Mouse (Mus musculus): ENCODE measurements around the gene Btbd11.

Gene Btbd11

DNA sequence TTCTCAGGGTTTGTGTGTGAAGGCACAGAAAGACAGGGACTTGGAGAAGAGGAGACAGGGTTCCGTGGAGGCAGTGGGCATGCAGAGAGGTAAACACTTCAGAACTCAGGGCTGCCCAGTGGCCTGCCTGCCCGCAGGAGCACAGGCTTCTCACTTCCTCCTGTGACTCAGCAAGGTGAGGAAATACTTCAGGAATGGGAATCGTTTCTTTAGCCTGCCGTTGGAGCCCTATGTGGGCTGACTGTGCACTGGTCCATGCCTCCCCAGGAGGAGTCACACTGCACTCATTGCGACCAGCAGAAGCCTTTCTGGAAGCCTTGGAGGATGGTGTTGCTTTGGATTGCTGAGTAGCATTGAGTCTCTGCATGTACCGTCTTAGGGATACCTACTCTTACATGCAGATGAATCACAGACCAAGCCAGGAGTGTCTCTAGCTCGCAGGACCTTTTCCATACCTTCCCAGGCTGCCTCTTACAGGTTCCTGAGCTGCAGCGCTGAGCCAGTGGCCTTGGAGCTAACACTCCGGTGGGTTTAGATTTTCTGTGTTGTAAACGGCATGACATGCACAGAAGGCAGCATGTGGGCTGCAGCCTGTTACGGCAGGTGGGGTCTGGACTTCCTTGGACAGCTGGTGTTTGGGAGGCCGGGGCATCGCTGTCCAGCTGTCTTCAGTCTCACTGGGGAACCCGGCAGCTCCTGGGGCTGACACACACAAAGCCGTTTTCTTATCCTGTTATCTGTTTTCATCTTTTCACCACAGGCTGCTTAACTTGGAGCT, 34.4 kb downstream of the Btbd11 start:
- DNase-seq (ENCODE audit: low spot score in 2 of 2), result peak; percentile 36 to 49

DNA sequence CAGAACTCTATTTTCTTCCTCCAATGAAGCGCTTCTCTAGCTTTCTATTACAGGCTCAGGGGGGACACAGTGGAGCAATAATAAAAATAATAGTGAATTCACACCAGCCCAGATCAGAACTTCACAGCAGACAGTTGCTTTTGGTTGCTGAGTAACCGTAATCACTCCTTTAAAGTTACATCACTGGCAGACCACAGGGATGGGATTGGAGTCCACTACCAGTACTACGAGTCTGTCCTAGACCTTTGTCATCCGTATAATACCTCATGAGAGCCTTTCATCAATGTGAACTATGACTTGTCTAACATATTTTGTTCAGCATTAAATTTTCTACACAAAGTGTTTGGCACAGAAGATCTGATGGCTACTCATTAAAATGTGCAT, 35.0 kb downstream of the Btbd11 start:
- no peak for DNase-seq (ENCODE audit: low spot score in 2 of 2)

DNA sequence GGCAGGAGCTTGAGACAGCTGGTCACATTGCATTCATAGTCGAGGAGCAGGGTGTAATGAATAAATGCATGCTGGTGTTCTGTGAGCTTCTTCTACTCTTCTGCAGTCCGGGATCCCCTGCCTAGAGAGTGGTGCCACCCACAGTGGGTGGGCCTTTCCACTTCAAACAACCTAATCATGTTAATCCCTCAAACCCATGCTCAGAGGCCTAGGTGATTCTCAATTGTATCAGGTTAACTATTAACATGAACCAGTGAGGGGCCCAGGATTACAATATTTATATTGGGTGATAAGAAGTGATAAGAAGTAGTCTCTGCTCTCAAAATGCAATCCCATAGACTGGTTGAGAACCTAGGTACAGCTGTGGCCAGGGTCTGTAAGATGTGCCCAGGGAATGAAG, 39.1 kb downstream of the Btbd11 start:
- DNase-seq (ENCODE audit: low spot score in 2 of 2), result no peak

DNA sequence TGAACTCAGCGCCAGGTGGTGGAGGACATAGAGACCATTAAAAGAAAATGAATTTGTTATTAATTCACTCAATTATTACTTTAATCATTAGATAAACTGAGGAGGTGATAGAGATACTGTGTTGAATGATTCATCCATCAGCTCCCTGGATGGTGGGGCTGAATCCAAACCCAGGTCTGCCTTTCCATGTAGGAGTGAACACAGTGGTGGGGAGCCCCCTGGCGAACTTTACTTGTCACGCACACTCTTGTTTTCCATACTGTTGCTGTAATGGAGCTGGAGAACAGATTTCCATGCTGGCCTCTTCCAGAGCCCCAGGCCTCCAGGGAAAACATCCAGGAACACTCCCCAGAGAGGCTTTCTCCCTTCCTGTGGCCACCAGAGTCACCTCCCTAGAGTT, 50.6 kb downstream of the Btbd11 start:
- no peak for DNase-seq (ENCODE audit: low spot score in 2 of 2)

DNA sequence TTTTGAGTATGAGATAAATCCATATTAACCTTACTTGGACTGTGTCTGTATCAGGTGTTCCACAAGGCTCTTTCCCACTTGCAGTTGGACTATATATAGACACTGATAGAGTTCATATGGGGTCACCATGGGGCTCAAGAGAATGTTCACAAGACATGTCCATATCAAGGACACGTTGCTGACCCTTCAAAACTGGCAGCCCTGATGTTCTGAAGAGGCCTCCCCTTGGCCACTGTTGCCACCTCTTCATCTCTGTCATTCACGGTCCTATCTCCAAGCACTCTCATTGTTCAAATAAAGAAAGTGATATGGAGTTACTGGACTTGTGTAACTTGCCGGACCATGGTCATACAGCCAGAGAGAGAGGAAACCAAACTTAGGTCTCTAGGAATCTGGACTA, 56.8 kb downstream of the Btbd11 start:
- no peak for DNase-seq (ENCODE audit: low spot score in 2 of 2)

DNA sequence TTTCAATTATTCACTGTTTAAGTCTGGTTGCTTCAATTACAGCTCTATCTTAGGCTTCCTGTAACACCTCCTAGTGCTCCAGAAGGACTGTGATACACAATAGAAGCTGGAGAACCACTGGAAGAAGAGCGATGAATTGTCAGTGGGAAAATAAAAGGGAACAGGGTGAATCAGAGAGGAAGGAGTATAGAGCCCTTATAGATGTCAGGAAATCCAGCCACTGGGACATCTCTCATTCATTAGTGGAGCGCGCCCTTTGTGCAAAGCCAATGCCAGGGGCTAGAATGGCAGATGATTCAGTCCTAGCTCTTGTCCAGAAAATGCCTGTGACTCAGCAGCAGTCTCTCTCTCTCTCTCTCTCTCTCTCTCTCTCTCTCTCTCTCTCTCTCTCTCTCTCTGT, 59.3 kb downstream of the Btbd11 start:
- DNase-seq (ENCODE audit: low spot score in 2 of 2), result no peak

DNA sequence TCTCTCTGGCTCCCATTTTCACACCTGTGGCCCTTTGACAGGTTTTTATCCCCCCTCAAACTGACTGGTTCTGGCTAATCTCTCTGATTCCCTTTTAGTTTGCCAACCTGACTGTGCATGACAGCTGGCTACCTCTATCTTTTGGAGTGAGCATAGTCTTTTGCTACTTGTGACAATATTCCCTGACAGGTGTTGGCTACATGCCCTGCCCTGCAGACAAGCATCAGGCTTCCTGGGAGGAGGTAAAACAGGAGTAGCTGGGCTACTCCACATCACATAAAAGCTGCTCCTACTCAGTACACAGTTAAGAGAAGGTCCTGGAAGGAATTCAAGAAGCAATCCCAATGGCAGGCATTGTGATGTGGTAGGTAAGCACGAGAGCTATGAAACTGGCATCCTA, 60.1 kb downstream of the Btbd11 start:
- no peak for DNase-seq (ENCODE audit: low spot score in 2 of 2)

DNA sequence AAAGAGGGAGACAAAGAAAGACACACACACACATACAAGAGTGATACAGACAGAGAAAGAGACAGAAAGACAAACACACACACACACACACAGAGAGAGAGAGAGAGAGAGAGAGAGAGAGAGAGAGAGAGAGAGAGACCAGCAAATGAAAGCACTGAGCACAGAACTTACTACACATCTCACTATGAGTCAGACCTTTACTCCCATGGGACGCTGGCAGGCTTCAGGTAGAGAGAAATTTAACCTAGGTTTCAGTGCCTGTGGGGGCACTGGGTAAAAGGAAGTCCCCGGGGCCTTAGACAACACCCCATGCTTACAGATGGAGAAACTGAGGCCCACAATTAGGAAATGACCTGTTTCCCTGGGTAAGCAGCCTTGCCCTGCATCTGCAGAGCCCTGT, 61.3 kb downstream of the Btbd11 start:
- DNase-seq (ENCODE audit: low spot score in 2 of 2), result no peak

DNA sequence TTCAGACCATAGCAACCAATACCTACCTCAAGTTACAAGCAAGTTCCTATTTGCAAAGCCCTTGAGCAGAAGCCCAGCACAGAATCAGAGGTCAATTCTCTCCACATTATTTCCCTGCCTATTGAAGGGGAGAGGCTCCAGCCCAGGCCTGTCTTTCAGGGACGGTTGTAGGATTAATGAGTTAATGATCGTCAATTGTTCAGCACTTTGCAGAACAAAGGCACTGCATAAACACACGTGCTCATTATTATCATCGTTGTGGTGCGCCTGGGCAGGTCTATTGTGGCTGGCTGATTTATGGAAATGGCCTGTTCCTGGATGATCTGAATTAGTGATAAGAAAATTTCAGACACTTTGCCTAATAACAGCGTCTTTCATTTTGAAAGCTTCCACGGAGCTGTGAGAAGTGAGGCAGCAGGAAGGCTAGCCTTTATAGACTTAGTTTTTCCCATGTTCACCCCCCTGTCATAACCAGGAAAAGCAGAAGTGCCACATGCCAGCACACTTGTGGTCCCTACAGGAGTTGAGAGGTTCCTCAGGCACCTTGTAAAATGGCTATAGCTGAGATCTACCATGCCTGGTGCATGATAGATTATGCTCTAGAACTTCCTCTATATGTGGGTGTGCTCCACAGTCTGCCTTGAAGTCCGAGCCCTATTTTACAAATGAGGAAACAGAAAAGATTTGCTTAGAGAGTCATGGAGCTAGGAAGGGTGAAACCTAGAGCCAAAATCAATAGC, 65.2 kb downstream of the Btbd11 start:
- no peak for DNase-seq (ENCODE audit: low spot score in 2 of 2)

DNA sequence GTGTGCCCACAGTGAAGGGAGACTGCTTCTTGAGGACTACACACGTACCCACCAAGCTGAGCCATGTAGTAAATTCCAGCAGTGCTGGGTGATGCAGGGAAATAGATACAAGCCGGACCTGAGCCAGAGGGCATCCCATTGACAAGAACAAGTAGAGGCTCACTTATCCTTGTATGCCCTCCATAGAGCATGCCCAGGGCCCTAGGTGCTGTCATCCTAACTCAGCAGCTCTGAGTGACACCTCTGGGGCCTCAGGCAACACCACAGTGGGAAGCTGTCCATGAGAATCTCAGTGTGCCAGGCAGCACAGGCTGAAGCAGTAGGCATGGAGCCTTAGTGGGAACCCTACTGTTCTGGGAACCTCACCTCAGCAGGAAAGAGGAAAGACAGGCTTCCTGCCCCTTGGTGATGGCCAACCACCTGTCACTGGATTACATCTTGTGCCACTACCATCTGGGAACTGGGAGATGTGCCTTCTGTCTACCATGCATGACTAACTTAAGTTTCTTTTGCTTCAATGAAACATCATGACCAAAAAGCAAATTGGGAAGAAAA, 66.7 kb downstream of the Btbd11 start:
- no peak for DNase-seq (ENCODE audit: low spot score in 2 of 2)

DNA sequence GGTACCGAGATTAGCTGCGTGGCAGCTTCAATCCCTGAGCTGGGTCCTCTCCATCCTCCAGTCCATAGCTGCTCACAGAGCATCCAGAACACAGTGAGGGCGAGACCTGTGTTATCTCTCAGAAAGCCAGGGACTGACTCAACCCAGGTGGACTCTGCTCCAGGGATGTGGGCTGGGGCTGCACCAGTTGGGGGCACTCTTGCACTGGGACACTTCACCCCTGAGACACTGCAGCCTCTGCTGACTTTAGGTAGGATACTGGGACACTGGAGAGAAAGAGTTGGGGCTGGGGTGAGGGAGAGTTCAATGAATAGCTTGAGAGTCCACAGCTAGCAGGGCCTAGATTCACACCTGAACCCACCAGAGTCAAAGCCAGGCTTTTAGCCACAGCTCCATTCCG, 69.4 kb downstream of the Btbd11 start:
- no peak for DNase-seq (ENCODE audit: low spot score in 2 of 2)

DNA sequence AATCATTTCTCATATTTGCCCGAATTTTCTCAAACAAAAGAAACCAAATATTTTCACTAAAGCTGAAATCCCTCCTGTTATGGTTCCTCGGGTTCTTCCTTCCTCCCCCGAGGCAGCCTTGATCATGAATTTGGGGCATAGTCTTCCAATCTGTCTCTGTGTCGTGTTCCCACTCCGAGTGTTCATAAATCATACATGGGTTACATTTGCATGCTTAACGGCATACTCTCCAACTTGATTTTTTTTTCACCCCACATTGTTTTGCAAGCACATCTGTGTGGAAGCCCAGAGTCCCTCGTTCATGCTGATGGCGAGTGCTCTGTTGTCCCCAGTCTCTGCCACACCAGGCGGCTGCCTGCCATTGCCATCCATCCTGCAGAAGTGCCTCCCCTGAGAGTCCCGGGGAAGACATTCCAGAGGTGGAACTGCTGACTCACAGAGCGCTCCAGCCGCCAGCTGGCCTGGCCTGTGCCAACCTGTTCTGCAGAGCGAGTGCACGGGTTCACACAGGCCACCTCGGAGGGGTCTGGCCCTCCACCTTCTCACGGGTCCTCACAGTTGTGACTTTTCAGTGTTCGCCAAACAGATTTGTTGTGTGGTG, 72.2 kb downstream of the Btbd11 start:
- peak in 1 of 2 experiments; percentile 32 for DNase-seq (ENCODE audit: low spot score in 2 of 2)

DNA sequence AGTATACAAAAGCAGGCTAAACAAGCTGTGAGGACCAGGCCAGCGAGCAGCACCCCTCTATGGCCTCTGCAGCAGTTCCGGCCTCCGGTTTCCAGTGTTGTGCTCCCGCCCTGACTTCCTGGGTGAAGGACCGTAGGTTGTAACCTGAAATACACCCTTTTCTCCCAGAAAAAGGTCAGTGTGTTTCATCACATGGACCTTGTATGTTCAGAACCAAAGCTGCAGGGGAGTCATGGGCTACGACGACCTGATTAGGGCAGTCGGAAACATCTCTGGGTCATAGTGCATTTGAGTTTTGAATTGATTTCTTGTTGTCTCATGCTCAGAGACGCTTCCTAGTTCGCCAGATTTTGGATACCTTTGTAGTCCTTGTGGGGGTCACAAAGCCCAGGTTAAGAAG, 74.1 kb downstream of the Btbd11 start:
- DNase-seq (ENCODE audit: low spot score in 2 of 2), result no peak

DNA sequence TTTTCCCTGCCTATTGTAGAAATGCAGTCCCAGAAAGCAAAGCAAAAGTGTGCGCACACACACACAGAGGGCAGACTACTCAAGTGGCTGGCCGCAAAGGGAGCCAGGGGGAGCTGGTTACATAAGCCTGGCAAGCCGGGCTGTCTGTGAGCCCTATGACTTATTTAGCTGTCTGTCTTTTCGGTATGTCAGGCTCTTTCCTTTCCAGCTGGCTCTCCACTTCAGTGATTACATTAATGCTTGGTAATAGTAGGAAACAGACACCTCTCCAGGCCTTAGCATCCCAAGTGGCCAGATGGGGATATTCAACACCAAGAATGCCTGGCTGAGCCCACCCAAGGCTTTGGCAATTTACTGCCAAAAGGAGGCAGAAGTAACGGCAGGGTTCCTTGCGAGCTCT, 77.5 kb downstream of the Btbd11 start:
- no peak for DNase-seq (ENCODE audit: low spot score in 2 of 2)

DNA sequence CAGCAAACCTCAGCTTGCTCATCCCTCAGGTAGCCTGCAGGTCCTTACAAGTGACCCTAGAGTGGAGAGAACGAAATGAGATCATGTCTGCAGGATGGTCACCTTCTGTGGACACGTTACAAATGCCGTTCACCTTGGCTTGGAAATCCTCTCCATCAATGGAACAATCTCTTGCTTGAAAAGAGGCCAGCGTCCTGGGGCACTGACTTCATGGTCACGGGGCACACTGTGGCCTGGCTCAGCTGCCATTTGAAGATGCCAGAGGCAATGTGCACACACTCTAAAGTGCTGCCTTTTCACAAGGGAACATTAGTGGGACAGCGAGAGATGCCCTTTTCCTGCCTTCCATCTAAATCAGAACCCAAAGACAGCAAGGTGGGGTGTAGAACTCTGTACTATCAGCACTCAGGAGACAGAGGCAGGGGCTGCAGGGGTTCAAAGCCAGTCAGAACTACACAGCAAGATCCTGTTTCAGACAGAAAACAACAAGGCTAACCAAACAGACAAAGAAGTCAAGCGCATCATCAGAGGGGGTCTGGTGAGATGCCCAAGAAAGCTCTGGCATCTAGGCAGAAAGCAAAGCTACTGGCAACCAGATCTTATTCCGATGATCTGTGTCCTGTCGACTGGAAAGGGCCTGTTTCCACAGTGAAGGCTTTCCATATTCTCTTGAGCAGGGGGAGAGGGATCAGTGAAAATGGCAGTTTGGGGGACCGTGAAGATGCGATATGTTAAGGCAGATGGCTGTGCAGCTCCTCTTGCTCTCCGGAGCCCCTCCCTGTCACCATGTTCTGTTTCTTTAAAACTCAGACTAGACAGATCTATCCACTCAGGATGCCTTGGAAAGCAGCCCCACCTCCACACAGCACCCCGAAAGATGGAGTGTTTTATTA, 79.1 kb downstream of the Btbd11 start:
- no peak for DNase-seq (ENCODE audit: low spot score in 2 of 2)

DNA sequence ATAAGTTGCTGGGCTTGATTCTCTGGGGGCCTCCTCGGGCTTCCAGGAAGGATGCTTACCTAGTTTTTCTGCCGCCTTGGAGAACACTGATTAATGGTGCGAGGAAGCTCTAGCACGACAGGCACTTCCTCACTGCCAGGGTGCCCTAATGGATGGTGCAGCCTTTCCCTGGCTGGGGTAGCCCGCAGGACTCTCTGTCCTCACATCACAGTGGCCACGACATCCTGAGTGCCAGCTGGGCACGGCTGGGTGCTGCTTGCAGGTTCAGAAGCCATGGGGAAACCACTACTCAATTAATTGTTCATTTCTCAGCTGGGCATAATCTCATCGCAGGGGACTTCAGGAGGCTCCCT, 79.8 kb downstream of the Btbd11 start:
- DNase-seq (ENCODE audit: low spot score in 2 of 2), result no peak

DNA sequence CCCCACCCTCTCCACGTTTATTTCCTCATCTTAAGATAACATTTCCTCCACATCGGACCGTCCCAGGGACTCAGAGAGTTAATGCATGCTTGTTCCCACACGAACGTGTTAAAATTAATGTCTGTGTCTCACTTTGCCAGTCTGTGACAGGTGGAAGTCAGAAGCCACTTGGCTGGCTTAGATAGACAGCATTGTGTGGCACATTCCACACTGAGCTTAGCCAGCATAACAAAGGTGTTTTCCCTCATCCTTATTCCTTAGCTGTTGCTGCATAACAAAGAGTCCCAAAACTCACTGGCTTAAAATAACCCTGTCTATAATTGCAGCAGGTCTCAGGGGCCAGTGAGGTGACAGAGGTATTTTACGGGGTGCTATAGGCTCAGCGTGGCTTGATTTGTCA, 80.8 kb downstream of the Btbd11 start:
- no peak for DNase-seq (ENCODE audit: low spot score in 2 of 2)

DNA sequence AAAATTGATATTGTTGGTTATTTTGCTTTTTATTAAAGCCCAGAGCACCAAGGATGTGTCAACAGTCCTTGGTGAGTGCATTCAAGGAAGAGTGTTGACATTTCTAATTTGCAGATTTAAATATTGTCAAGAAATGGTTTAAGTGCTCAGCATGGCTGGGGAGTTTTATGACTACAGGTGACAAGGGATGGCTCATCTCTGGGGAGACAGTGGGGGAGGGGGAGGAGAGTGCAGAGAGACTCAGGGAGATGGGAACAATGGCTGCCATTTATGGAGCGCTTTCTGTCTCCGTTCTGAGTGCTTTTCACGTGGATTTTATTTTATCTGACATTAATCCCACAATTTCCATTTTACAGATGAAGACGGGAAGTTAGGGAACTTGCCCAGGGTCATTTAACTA, 81.9 kb downstream of the Btbd11 start:
- DNase-seq (ENCODE audit: low spot score in 2 of 2), result no peak

DNA sequence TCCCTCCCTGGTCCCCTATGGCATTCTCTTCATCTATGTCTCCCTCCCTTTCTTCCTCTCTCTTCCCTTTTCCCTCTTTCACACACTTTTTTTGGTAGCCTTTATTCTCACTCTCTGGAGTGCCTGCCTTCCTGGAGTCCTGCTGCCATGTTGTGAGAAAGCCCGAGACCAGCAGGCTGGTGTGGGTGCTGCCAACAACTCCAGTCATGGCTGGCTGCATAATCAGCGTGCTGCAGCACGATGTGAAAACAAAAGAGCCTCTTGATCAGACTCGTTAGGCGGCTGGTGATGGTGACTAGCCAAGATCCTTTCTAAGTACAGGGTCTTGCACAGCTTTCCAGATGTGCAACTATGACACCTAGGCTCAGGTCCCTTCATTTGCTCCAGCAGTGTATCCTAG, 82.7 kb downstream of the Btbd11 start:
- DNase-seq (ENCODE audit: low spot score in 2 of 2), result peak; percentile 59 to 60

DNA sequence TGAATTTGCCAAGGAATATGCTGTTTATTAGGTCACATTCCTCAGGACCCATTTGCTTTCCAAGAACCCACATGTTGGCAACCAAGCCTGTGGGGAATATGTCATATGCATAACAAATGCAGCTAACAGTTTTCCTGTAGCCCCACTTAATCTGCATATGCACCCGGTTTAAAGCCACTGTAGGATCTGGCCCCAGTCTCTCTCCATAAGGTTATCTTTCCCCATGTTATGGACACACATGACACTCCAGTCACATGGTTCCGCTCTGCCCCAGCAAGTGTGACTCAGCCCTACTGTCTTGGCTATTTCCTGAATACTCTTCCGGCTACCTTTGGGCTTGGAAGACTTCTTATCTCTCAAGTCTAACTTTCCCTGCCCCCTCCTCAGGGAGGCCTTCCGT, 86.7 kb downstream of the Btbd11 start:
- DNase-seq (ENCODE audit: low spot score in 2 of 2), result no peak

DNA sequence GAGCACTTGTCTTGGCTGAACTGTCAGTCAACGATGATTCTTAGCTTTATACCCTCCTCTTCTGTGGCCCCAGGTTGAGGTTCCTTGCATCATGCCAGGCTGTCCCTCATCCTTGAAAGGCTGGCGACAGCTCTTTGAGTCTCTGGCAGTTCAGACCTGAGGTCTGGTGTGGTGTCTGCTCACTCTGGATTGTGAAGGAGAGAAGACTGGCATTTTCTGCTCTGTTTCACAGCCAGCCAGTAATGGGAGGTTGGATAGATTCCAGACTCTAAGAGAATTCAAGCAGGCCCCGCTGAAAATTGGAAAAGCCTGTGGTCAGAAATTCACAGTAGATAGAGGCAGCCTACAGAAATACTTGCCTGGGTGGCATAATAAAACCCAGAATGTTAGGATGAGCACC, 87.3 kb downstream of the Btbd11 start:
- DNase-seq (ENCODE audit: low spot score in 2 of 2), result peak; percentile 52 to 56

All from right cerebral cortex, postnatal 10 days (tissue).